Mouse (Mus musculus): ENCODE data around the gene Exoc3l2. TPM values are rescaled to one million over a fixed set of nuclear protein-coding genes. Genes with fewer than 3 reads are reported as not detected.

The Exoc3l2 gene
- polyA plus RNA-seq, 2 experiments: 0.48 to 1.7 TPM

GRCm38 (mm10) chr7:19429726-19430125 lies 33.4 kb upstream of the Exoc3l2 start:
- H3K27me3 ChIP-seq (ENCODE audit: control insufficient read depth, insufficient read depth, low read length): no peaks in the 10 kb centered on the region
- no peaks in the 10 kb centered on the region for H3K9me3 ChIP-seq (ENCODE audit: control insufficient read depth, low read length)
- no peak overlapping the region for H3K9ac ChIP-seq (replicated peaks)
- H3K36me3 ChIP-seq (replicated peaks; ENCODE audit: control insufficient read depth, insufficient read depth, low read depth): peaks cover 6% of the 10 kb centered on the region
- H3K27ac ChIP-seq: no peak overlapping the region
- no peak overlapping the region for H3K4me2 ChIP-seq (ENCODE audit: low read depth)
- ATAC-seq (ENCODE audit: insufficient read depth) (no peak), DNase-seq (ENCODE audit: low read depth in 3 of 3, low spot score in 3 of 3) (no peak)
- TF ChIP-seq CTCF (IDR thresholded peaks at IDR 0.05; ENCODE audit: low read depth) (no peak), EP300 (IDR thresholded peaks at IDR 0.05; ENCODE audit: low read depth) (no peak)
- WGBS (ENCODE audit: insufficient replicate concordance): 72% methylated on average over 8 of the region's 8 CpGs
- H3K4me1 ChIP-seq (replicated peaks; ENCODE audit: control insufficient read depth in 2 of 2, insufficient read depth in 2 of 2, low read length in 1 of 2): no peaks in the 10 kb centered on the region
- no peak overlapping the region for H3K4me3 ChIP-seq (ENCODE audit: insufficient read depth in 1 of 2, low read depth in 2 of 2, low read length in 2 of 2)

GRCm38 (mm10) chr7:19430402-19430801 lies 32.7 kb upstream of the Exoc3l2 start:
- ATAC-seq (ENCODE audit: insufficient read depth): no peak
- H3K4me3 ChIP-seq (ENCODE audit: insufficient read depth in 1 of 2, low read depth in 2 of 2, low read length in 2 of 2): no peak overlapping the region
- DNase-seq (ENCODE audit: low read depth in 3 of 3, low spot score in 3 of 3): no peak
- H3K4me1 ChIP-seq (replicated peaks; ENCODE audit: control insufficient read depth in 2 of 2, insufficient read depth in 2 of 2, low read length in 1 of 2): no peaks in the 10 kb centered on the region
- H3K9me3 ChIP-seq (ENCODE audit: control insufficient read depth, low read length): no peaks in the 10 kb centered on the region
- H3K4me2 ChIP-seq (ENCODE audit: low read depth): no peak overlapping the region
- no peak overlapping the region for H3K9ac ChIP-seq (replicated peaks)
- H3K27ac ChIP-seq: no peak overlapping the region
- H3K27me3 ChIP-seq (ENCODE audit: control insufficient read depth, insufficient read depth, low read length): no peaks in the 10 kb centered on the region
- 67% methylated on average over 6 of the region's 6 CpGs for WGBS (ENCODE audit: insufficient replicate concordance)
- peaks cover 6% of the 10 kb centered on the region for H3K36me3 ChIP-seq (replicated peaks; ENCODE audit: control insufficient read depth, insufficient read depth, low read depth)
- no peak for TF ChIP-seq EP300 (IDR thresholded peaks at IDR 0.05; ENCODE audit: low read depth)
- no peak for TF ChIP-seq CTCF (IDR thresholded peaks at IDR 0.05; ENCODE audit: low read depth)

DNA sequence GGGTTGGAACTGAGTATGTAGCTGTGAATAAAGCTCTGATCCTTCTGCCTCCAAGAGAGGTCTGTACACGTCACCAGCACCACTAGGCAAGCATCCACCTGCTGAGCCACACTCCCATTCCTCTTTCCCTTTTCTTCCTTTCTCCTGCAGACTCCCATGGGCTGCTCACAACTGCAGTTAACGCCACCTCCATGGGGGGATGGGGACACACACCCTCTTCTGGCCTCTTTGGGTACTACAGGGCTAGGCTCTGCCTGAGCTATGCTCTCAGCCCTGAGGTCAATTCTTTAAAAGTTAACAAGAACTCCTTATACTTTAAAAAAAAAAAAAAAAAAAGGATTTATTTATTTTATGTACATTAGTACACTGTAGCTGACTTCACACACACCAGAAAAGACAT lies 30.7 kb upstream of the Exoc3l2 start:
- Histone ChIP-seq H3K27ac (no peak overlapping the region), H3K4me2 (ENCODE audit: low read depth) (no peak overlapping the region), H3K9me3 (ENCODE audit: control insufficient read depth, low read length) (no peaks in the 10 kb centered on the region), H3K4me1 (replicated peaks; ENCODE audit: control insufficient read depth in 2 of 2, insufficient read depth in 2 of 2, low read length in 1 of 2) (no peaks in the 10 kb centered on the region), H3K9ac (replicated peaks) (no peak overlapping the region), H3K4me3 (ENCODE audit: insufficient read depth in 1 of 2, low read depth in 2 of 2, low read length in 2 of 2) (no peak overlapping the region), H3K27me3 (ENCODE audit: control insufficient read depth, insufficient read depth, low read length) (no peaks in the 10 kb centered on the region), H3K36me3 (replicated peaks; ENCODE audit: control insufficient read depth, insufficient read depth, low read depth) (peaks cover 6% of the 10 kb centered on the region)
- ATAC-seq (ENCODE audit: insufficient read depth) (no peak), DNase-seq (ENCODE audit: low read depth in 3 of 3, low spot score in 3 of 3) (no peak)
- TF ChIP-seq CTCF (IDR thresholded peaks at IDR 0.05; ENCODE audit: low read depth) (peak; percentile 54), EP300 (IDR thresholded peaks at IDR 0.05; ENCODE audit: low read depth) (no peak)
- WGBS (ENCODE audit: insufficient replicate concordance): 84% methylated on average over 2 of the region's 2 CpGs

GRCm38 (mm10) chr7:19436276-19436675 lies 26.9 kb upstream of the Exoc3l2 start:
- Histone ChIP-seq H3K27ac (no peak overlapping the region), H3K4me1 (replicated peaks; ENCODE audit: control insufficient read depth in 2 of 2, insufficient read depth in 2 of 2, low read length in 1 of 2) (no peaks in the 10 kb centered on the region), H3K4me3 (ENCODE audit: insufficient read depth in 1 of 2, low read depth in 2 of 2, low read length in 2 of 2) (no peak overlapping the region), H3K9me3 (ENCODE audit: control insufficient read depth, low read length) (no peaks in the 10 kb centered on the region), H3K36me3 (replicated peaks; ENCODE audit: control insufficient read depth, insufficient read depth, low read depth) (peaks cover 6% of the 10 kb centered on the region), H3K9ac (replicated peaks) (no peak overlapping the region), H3K27me3 (ENCODE audit: control insufficient read depth, insufficient read depth, low read length) (no peaks in the 10 kb centered on the region), H3K4me2 (ENCODE audit: low read depth) (no peak overlapping the region)
- no peak for ATAC-seq (ENCODE audit: insufficient read depth)
- TF ChIP-seq CTCF (IDR thresholded peaks at IDR 0.05; ENCODE audit: low read depth) (no peak), EP300 (IDR thresholded peaks at IDR 0.05; ENCODE audit: low read depth) (no peak)
- no peak for DNase-seq (ENCODE audit: low read depth in 3 of 3, low spot score in 3 of 3)
- 60% methylated on average over 2 of the region's 2 CpGs for WGBS (ENCODE audit: insufficient replicate concordance)

GRCm38 (mm10) chr7:19437048-19437447 lies 26.1 kb upstream of the Exoc3l2 start:
- Histone ChIP-seq H3K4me3 (ENCODE audit: insufficient read depth in 1 of 2, low read depth in 2 of 2, low read length in 2 of 2) (no peak overlapping the region), H3K9ac (replicated peaks) (no peak overlapping the region), H3K36me3 (replicated peaks; ENCODE audit: control insufficient read depth, insufficient read depth, low read depth) (peaks cover 6% of the 10 kb centered on the region), H3K4me2 (ENCODE audit: low read depth) (no peak overlapping the region), H3K27ac (no peak overlapping the region), H3K4me1 (replicated peaks; ENCODE audit: control insufficient read depth in 2 of 2, insufficient read depth in 2 of 2, low read length in 1 of 2) (0 out of 4 replicates have a peak, but pooled peaks cover 0 to 2% of the 10 kb centered on the region in 2 experiments), H3K27me3 (ENCODE audit: control insufficient read depth, insufficient read depth, low read length) (no peaks in the 10 kb centered on the region), H3K9me3 (ENCODE audit: control insufficient read depth, low read length) (no peaks in the 10 kb centered on the region)
- DNase-seq (ENCODE audit: low read depth in 3 of 3, low spot score in 3 of 3) (no peak), ATAC-seq (ENCODE audit: insufficient read depth) (no peak)
- 77% methylated on average over 9 of the region's 9 CpGs for WGBS (ENCODE audit: insufficient replicate concordance)
- TF ChIP-seq CTCF (IDR thresholded peaks at IDR 0.05; ENCODE audit: low read depth) (no peak), EP300 (IDR thresholded peaks at IDR 0.05; ENCODE audit: low read depth) (no peak)

Data from liver, embryonic 14.5 days (tissue).